Mouse (Mus musculus): ENCODE measurements at regions not wholly inside any gene's neighbourhood (a gene's known extent, or its start where the extent isn't known, plus 50 kb on each side); places are given as distances from the start of the nearest gene placed in this dataset.

GRCm38 (mm10) chr7:51227136-51227535, 283.7 kb upstream of the Ano5 start:
- no peak for TF ChIP-seq POLR2A (IDR thresholded peaks at IDR 0.05; ENCODE audit: insufficient read depth, low read length)
- TF ChIP-seq CTCF (IDR thresholded peaks at IDR 0.05; ENCODE audit: low read depth, low read length), result no peak
